Mouse (Mus musculus) brain, embryonic 14.5 days (tissue): ENCODE measurements at regions not wholly inside any gene's neighbourhood (a gene's known extent, or its start where the extent isn't known, plus 50 kb on each side); places are given as distances from the start of the nearest gene placed in this dataset.

Experiments
- DNase-seq: peaks from one replicate; pipeline ENCODE4 v3.0.0-alpha.2; 2011; ENCODE audit warnings: low read depth
- CTCF ChIP-seq: fragments of 200-500 bp; IDR thresholded peaks from 2 replicates; pipeline ENCODE4 v1.5.1; 2012; ENCODE audit warnings: inconsistent platforms, mild to moderate bottlenecking, moderate library complexity, borderline replicate concordance; ENCODE audit not compliant: insufficient read depth, insufficient read length; ENCODE audit errors: extremely low read depth
- POLR2A ChIP-seq: fragments of 200-500 bp; IDR thresholded peaks from 2 replicates; pipeline ENCODE4 v1.6.1; 2012; ENCODE audit warnings: mild to moderate bottlenecking, inconsistent platforms, borderline replicate concordance; ENCODE audit not compliant: poor library complexity, insufficient read depth, insufficient read length, severe bottlenecking; ENCODE audit errors: extremely low read depth

DNA sequence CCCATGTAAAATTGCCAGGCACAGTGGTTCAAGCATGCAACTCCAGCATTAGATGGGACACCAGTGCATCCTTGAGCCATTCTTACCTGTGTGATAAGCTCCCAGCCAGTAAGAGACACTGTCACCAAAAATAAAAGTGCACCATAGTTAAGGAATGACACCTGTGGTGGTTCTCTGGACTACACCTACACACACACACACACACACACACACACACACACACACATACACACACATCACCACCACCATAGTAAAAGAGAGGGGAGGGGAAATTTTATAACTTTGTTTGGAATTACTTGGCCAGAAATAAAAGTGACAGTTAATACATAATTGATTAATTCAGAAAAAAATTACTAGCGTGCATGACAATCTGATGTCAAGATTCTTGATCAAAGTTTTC lies 175.1 kb upstream of the Gm11232 start:
- peak; percentile 2 for DNase-seq
- no peak for TF ChIP-seq CTCF
- TF ChIP-seq POLR2A, result no peak

DNA sequence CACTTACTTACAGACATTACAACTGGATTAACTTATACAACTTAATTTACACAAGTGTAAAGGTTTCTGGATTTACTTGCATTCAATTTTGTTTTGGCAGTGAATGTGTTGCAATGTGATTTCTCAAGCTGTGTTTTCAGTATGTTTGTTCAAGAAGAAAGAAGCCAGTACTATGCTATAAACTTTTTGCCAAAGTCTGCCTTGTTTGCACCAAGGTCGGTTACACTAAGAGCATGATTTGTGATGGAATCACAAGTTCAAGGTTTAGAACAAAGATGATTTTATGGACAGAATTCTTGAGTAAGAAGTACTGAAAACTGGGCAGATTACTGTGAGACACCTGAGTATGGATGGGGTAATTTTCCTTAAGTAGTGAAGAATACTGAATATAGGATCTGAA lies 153.8 kb upstream of the Gm11232 start:
- DNase-seq, result no peak
- TF ChIP-seq CTCF (no peak), POLR2A (no peak)

- TF ChIP-seq CTCF, result no peak
- no peak for TF ChIP-seq POLR2A
- DNase-seq, result no peak
Observed at GRCm38 (mm10) chr4:71875651-71876050, 117.9 kb upstream of the Gm11232 start.

DNA sequence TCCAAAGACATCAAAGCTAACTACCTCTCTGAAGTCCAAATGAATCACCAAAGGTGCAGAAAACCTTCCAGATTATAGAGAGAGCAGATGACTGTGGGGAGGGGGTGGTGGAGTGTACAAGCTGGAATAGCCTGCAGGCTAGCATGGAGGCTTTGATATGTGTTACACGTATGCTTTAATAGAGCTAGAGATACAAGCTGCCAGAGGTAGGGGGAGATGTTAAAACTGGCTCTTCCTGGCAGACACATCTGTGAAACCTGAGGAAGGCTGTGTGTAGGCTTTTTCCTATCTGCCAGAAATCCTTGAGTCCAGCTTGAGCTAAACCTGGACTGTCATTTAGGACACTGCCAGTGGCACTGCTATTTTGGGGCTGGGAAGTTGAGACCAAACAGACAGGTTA lies 109.2 kb upstream of the Gm11232 start:
- no peak for TF ChIP-seq CTCF
- no peak for TF ChIP-seq POLR2A
- peak; percentile 16 for DNase-seq

DNA sequence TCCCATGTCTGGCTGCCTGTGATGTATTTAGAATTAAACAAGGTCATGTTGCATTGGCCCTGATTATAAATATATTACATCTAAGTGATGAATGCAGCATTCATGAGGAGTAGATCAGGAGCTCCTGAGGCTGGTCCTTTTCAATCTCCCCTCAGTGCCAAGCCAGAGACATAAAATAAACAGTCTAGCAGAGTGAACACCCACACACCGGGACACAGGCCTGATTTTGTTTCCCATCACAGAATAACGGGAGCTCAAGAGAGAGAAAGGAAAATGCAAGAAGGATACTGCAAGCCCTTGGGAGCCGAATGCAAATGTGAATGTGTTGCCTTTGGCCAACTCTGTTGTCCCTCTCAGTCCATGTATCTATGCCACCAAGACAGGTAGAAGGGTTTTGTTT lies 84.1 kb upstream of the Gm11232 start:
- DNase-seq, result no peak
- TF ChIP-seq CTCF, result no peak
- no peak for TF ChIP-seq POLR2A

- TF ChIP-seq POLR2A (no peak), CTCF (no peak)
- no peak for DNase-seq
Observed at GRCm38 (mm10) chr4:71840774-71841146, 83.0 kb upstream of the Gm11232 start.

DNA sequence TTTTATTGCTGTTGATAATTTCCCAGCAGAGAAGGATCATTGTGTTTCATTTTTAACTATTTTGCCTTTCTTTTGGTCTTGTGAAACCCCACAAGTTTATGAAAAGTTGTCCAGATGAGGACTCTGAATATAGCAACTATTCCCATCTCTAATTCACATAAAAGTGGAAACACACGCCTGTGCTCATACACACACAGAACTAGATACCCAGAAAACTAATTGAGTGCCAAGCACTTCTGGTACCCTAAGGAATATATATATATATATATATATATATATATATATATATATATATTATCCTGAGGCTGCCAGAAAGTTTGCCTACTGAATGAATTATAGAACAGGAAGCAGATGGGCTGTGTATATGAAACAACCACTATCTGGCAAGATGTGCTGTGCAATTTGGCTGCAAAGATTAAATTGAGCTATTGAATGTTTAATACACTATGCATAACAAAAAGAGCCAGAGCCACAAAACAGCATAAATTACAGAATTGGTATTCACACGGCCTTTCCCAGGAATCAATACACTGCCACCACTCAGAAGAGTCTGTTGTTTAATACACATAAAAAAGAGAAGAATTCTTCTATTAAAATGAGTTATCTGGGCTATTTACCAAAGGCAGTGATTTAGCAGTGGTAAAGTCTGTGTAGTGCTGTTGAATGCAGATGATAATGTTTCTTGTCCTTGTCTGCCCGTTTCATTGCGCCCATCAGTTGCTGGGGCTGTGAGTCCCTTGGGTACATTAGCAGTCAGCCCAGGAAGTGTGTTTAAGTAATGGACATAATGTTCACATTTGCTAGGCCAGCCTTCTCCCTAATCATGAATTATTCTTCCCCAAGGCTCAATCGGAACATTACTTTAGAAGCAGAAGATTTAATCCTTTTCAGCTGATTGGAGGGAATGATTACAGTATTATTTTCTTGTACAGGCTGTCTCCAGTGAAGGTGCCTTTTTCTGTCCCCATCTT lies 82.3 kb upstream of the Gm11232 start:
- TF ChIP-seq POLR2A (no peak), CTCF (no peak)

GRCm38 (mm10) chr4:71839134-71839802 lies 81.5 kb upstream of the Gm11232 start:
- no peak for TF ChIP-seq POLR2A
- no peak for TF ChIP-seq CTCF
- DNase-seq, result peak; percentile 31

More for the DNA sequence above, 82.3 kb upstream of the Gm11232 start:
- peak; percentile 89 for DNase-seq

DNA sequence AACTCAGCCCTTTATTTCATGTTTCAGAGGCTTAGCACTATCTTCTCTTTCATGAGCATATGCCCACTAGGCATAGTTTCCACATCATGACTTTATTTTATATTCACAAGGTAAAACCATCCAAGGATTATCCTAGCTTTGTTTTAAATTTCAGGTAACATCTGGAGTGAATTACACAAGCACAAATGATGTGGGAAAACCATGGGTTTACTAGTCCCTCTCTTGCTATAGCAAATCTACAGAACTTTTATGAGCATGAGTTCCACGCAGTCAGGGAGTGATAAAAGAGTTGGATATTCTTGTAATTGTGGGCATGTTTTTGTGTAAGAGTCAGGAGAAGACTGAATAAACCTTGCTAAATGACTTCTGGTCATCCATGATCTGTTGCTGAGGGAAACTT lies 78.0 kb upstream of the Gm11232 start:
- TF ChIP-seq POLR2A (no peak), CTCF (no peak)
- DNase-seq, result no peak

GRCm38 (mm10) chr4:71811444-71811843 lies 53.7 kb upstream of the Gm11232 start:
- DNase-seq, result peak; percentile 38
- TF ChIP-seq POLR2A, result no peak
- TF ChIP-seq CTCF, result no peak

DNA sequence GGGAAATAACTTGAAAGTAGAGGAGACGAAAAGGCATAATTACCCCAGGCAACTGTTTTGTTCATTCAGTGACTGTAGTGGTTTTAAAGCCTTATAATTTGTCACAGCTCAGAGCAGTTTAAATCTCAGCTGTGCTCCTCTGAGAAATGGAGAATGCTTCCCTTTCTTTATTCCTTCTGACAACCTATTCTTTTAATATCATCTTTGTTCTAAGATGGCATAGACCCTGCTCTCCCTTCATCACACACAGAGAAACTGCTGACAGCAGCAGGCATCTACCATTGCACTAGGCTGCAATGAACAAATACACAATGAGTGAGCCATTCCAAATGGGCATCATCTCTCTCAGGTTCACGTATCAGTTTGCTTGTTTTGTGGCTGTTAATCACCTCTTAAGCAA lies 50.5 kb upstream of the Gm11232 start:
- peak; percentile 61 for DNase-seq
- TF ChIP-seq POLR2A, result no peak
- TF ChIP-seq CTCF, result no peak
